Mouse (Mus musculus) megakaryocyte, embryonic 14.5 days (primary cell): ENCODE measurements around the gene Arl6. TPM values are rescaled to one million over a fixed set of nuclear protein-coding genes. Genes with fewer than 3 reads are reported as not detected.

Experiments used
- H3K27me3 ChIP-seq: replicated peaks from 2 replicates; pipeline ENCODE3; 2012; ENCODE audit warnings: inconsistent platforms
- H3K36me3 ChIP-seq: replicated peaks from 2 replicates; pipeline ENCODE3; 2012; ENCODE audit warnings: low read length, inconsistent platforms, mixed read lengths
- H3K4me1 ChIP-seq: 2 replicates; pipeline ENCODE4 v1.6.1; 2012; ENCODE audit warnings: inconsistent platforms
- H3K4me3 ChIP-seq: replicated peaks from 2 replicates; pipeline ENCODE3; 2012; ENCODE audit warnings: moderate library complexity, mild to moderate bottlenecking, inconsistent platforms
- H3K9me3 ChIP-seq: 2 replicates; pipeline ENCODE4 v1.6.1; 2012; ENCODE audit warnings: inconsistent platforms
- FLI1 ChIP-seq: IDR thresholded peaks from 2 replicates; pipeline ENCODE4 v1.6.1; 2012; ENCODE audit warnings: low read length, inconsistent platforms, mixed read lengths
- GATA1 ChIP-seq: IDR thresholded peaks from 3 replicates; pipeline ENCODE4 v1.6.1; 2012; ENCODE audit warnings: mixed read lengths, low read length, inconsistent platforms, borderline replicate concordance
- polyA plus RNA-seq: library from polyadenylated mRNA; stranded (reverse); fragments of >175 nt; gene quantifications from 2 replicates; pipeline ENCODE4 v1.2.3, GENCODE M21; 2012; ENCODE audit warnings: low replicate concordance; ENCODE audit not compliant: insufficient read depth

Gene Arl6
- polyA plus RNA-seq, 1 experiment: 2.2 TPM

DNA sequence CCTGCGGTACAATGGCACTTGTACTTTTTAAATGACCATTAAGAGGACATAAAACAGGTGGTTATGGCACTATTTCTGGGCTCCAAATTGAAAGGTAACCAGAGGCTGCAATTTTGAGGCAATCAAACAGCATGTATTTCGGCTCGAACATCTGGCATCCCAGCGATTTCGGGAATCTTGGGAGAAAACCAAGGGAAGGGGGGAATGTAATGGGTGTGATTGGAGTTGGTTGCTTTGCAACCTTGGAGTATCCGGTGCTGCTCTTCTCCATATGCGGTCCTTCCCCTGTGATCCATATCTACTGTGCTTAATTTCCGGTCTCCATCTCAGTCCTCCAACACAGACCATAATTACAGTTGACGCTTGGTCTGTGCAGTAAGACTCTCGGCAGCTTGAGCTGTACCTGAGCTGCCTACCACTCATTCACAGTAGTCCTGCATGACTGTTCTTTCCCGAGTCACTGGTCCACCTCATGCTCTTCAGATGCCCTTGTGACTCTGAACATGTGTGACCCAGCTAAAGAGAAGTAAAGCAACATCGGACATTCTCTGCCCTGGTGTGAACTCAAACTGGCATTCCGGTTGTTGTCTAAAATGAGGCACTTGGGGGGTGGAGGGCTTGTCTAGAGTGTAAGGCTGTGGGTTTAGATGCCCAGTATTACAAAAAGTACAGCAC, 50.7 kb downstream of the Arl6 start:
- no peak for TF ChIP-seq FLI1
- TF ChIP-seq GATA1: no peak
- Histone ChIP-seq H3K4me3 (no peak overlapping the region), H3K9me3 (peaks cover 22% of the 10 kb centered on the region; the same call in 1 of the 2 replicates), H3K4me1 (peaks cover 4% of the 10 kb centered on the region; the same call in 1 of the 2 replicates), H3K36me3 (no peaks in the 10 kb centered on the region), H3K27me3 (no peaks in the 10 kb centered on the region)

GRCm38 (mm10) chr16:59587816-59588215, 51.4 kb downstream of the Arl6 start:
- TF ChIP-seq GATA1 (no peak), FLI1 (no peak)
- H3K4me3 ChIP-seq: no peak overlapping the region
- no peaks in the 10 kb centered on the region for H3K36me3 ChIP-seq
- H3K4me1 ChIP-seq: peaks cover 5% of the 10 kb centered on the region; the same call in 1 of the 2 replicates
- H3K27me3 ChIP-seq: no peaks in the 10 kb centered on the region
- peaks cover 24% of the 10 kb centered on the region; the same call in 1 of the 2 replicates for H3K9me3 ChIP-seq

DNA sequence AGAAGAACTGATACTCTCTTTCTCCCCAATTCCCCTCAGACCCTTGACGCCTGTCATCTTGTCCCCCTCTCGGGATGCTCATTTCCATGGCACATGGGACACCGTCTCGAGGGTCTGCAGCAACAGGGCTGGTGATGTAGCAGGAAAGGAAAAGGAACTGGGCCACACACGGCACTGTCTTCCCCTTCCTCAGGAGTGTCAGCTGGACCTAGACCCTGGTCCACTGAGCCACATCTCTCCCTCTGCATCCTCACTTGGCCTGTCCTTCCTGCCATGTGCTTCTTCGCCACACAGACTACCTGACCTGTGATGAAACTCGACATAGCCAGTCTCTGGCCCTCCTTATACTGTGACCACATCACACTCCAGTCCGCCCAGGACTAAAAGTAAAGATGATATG, 52.3 kb downstream of the Arl6 start:
- no peak for TF ChIP-seq FLI1
- no peak for TF ChIP-seq GATA1

GRCm38 (mm10) chr16:59586276-59586675, 52.9 kb downstream of the Arl6 start:
- Histone ChIP-seq H3K36me3 (no peaks in the 10 kb centered on the region), H3K27me3 (no peaks in the 10 kb centered on the region), H3K4me3 (no peak overlapping the region), H3K4me1 (peaks cover 5% of the 10 kb centered on the region; the same call in 1 of the 2 replicates), H3K9me3 (peaks cover 24% of the 10 kb centered on the region; the same call in 1 of the 2 replicates)
- TF ChIP-seq GATA1: no peak
- TF ChIP-seq FLI1: no peak

More for the DNA sequence above, 52.3 kb downstream of the Arl6 start:
- Histone ChIP-seq H3K9me3 (peaks cover 24% of the 10 kb centered on the region; the same call in 1 of the 2 replicates), H3K27me3 (no peaks in the 10 kb centered on the region), H3K4me3 (peak overlapping the region; percentile 70), H3K4me1 (peaks cover 5% of the 10 kb centered on the region; the same call in 1 of the 2 replicates), H3K36me3 (no peaks in the 10 kb centered on the region)

DNA sequence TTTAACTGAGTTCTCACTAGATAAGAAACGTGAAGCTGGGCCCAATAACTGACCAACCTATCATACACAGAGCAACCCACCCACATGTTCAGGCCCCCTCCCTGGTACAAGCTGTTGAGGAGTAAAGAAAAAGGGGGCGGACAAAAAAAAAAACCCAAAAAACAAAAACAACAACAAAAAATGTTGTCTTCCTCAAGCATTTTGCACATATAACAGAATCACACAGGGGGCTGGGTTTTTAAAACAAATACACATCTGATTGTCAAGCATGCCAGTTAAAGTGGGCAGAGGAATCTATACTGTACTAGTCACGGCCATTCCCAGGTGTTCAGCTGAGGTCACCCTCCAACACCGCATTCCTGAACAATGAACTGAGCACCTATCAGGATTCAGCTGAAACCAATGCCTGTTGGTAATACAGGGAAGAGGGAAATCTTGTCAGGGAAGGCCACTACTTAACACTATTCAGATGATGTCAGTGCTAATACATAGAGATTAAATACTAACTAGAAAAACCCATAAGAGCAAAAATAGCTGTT, 53.4 kb downstream of the Arl6 start:
- Histone ChIP-seq H3K9me3 (peaks cover 24% of the 10 kb centered on the region; the same call in 1 of the 2 replicates), H3K36me3 (no peaks in the 10 kb centered on the region), H3K4me1 (peaks cover 5% of the 10 kb centered on the region; the same call in 1 of the 2 replicates), H3K27me3 (no peaks in the 10 kb centered on the region), H3K4me3 (no peak overlapping the region)
- TF ChIP-seq FLI1 (no peak), GATA1 (no peak)

- no peak for TF ChIP-seq FLI1
- Histone ChIP-seq H3K4me1 (peaks cover 5% of the 10 kb centered on the region; the same call in 1 of the 2 replicates), H3K9me3 (peaks cover 16% of the 10 kb centered on the region; the same call in 1 of the 2 replicates), H3K36me3 (no peaks in the 10 kb centered on the region), H3K4me3 (no peak overlapping the region), H3K27me3 (no peaks in the 10 kb centered on the region)
Observed at GRCm38 (mm10) chr16:59583515-59583914, 55.7 kb downstream of the Arl6 start.

DNA sequence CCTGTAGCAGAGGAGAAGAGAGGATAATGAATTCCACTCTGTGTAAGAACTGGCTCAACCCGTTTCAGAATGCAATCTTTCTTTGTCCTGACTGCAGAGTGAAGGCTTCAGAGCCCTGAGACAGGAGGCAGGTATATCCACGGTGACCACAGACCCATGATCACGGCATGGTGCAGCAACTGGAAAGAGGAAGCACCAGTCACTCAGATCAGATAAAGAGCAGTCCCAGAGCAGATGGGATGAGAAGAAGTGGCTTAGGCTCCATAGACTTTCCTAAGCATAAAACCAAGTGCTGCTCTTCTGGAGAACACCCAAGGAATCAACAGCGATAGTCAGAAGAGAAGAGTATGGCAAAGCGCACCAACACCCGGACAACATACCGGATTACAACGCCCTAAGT, 60.0 kb downstream of the Arl6 start:
- H3K4me1 ChIP-seq: peaks cover 5% of the 10 kb centered on the region; the same call in 1 of the 2 replicates
- peaks cover 8% of the 10 kb centered on the region; the same call in 1 of the 2 replicates for H3K9me3 ChIP-seq
- H3K4me3 ChIP-seq: no peak overlapping the region
- TF ChIP-seq GATA1 (no peak), FLI1 (no peak)
- H3K36me3 ChIP-seq: no peaks in the 10 kb centered on the region
- H3K27me3 ChIP-seq: no peaks in the 10 kb centered on the region

DNA sequence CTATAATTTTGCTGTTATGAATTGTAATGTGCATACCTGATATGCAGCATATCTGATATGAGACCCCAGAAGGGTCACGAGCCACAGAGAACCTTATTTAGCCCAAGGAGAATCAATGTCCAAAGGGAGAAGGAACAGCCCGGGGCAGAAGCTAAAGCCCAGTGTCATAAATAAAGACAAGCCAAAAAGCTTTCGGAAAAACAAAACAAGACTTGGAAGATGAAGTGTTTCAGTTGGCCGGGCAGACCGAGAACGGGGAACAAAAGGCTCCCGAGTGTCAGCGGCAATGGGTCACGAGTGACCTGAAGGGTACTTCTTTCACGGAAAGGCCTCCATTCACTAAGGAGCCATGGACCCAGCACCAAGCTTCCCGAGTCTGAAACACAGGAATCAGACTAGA, 65.2 kb downstream of the Arl6 start:
- no peaks in the 10 kb centered on the region for H3K9me3 ChIP-seq
- TF ChIP-seq GATA1 (no peak), FLI1 (no peak)

DNA sequence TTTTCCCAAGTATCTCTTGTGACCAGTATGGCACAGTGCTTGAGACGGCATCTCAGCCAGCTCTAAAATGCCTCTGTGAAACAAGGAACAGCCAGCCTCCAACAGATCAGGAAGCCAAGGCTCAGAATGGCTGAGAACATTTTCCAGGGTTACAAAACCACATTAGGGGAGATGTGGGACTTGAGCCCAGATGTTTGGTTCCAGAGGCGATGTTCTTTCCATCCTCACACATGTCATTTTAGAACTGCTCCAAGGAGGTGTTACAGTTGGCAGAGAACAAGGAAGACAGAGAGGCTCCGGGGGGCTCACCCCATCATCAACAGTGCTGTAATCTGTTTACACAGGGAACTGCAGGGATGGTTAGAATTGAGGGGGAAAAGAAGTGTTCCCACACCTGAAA, 66.5 kb downstream of the Arl6 start:
- TF ChIP-seq GATA1 (no peak), FLI1 (no peak)
- Histone ChIP-seq H3K4me1 (no peaks in the 10 kb centered on the region), H3K36me3 (no peaks in the 10 kb centered on the region), H3K9me3 (no peaks in the 10 kb centered on the region), H3K4me3 (no peak overlapping the region), H3K27me3 (no peaks in the 10 kb centered on the region)

More for the DNA sequence above, 65.2 kb downstream of the Arl6 start:
- Histone ChIP-seq H3K4me1 (no peaks in the 10 kb centered on the region), H3K27me3 (no peaks in the 10 kb centered on the region), H3K4me3 (no peak overlapping the region), H3K36me3 (no peaks in the 10 kb centered on the region)

DNA sequence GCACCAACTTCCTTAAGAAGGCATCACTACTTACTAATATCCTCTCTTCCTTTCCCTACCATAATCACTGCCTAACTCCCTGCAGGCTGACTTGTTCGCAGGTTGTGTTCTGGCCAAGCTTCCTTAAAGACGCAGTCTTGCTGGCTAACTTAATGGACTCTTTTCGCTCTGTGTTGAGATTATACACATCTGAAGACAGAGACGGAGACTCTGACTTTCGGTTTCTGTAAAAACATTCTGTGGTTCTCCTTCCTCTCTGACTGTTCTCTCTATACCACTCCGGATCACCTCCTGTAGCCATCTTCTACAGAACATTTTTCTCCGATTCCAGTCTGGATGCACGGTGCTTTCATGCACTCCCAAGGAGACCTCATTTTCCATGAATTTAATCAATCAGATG, 68.4 kb downstream of the Arl6 start:
- Histone ChIP-seq H3K36me3 (no peaks in the 10 kb centered on the region), H3K4me3 (no peak overlapping the region), H3K27me3 (no peaks in the 10 kb centered on the region), H3K9me3 (0 out of 2 replicates have a peak, but pooled peaks cover 2% of the 10 kb centered on the region), H3K4me1 (no peaks in the 10 kb centered on the region)
- TF ChIP-seq GATA1 (no peak), FLI1 (no peak)
